Mouse (Mus musculus) forebrain, postnatal 0 days (tissue): ENCODE measurements around the gene Chst5. TPM values are rescaled to one million over a fixed set of nuclear protein-coding genes. Genes with fewer than 3 reads are reported as not detected.

ENCODE experiments used
- ATAC-seq: fragments of 200-750 bp; cut with Nextera tagmentation; 2 replicates; pipeline ENCODE4 v1.8.0; 2017; ENCODE audit warnings: mild to moderate bottlenecking, moderate library complexity
- DNase-seq: peaks from one replicate; pipeline ENCODE4 v3.0.0-alpha.2; 2015
- H3K27ac ChIP-seq: fragments of 300-500 bp; sonication (generic); 2 replicates; pipeline ENCODE4 v1.5.1; 2014; ENCODE audit warnings: low read depth, mild to moderate bottlenecking, antibody characterized with exemption, low read length, moderate library complexity, mixed read lengths
- H3K27me3 ChIP-seq: fragments of 300-500 bp; sonication (generic); 2 replicates; pipeline ENCODE4 v1.6.1; 2014; ENCODE audit warnings: mild to moderate bottlenecking, low read length, mixed read lengths; ENCODE audit not compliant: insufficient read depth
- H3K36me3 ChIP-seq: fragments of 300-500 bp; sonication (generic); 2 replicates; pipeline ENCODE4 v1.6.1; 2014; ENCODE audit warnings: mild to moderate bottlenecking, moderate library complexity; ENCODE audit not compliant: insufficient read depth
- H3K4me1 ChIP-seq: fragments of 300-500 bp; sonication (generic); 2 replicates; pipeline ENCODE4 v1.6.1; 2014; ENCODE audit warnings: antibody characterized with exemption; ENCODE audit not compliant: insufficient read depth
- H3K4me2 ChIP-seq: fragments of 300-500 bp; sonication (generic); 2 replicates; pipeline ENCODE4 v1.6.1; 2014; ENCODE audit warnings: low read depth, mild to moderate bottlenecking, moderate library complexity
- H3K4me3 ChIP-seq: fragments of 300-500 bp; sonication (generic); 2 replicates; pipeline ENCODE4 v1.5.1; 2014; ENCODE audit warnings: low read depth, low read length, mixed read lengths
- H3K9ac ChIP-seq: fragments of 300-500 bp; sonication (generic); 2 replicates; pipeline ENCODE4 v1.6.1; 2014; ENCODE audit warnings: mild to moderate bottlenecking
- H3K9me3 ChIP-seq: fragments of 300-500 bp; sonication (generic); 2 replicates; pipeline ENCODE4 v1.6.1; 2016; ENCODE audit warnings: low read length
- CTCF ChIP-seq: sonication (generic); IDR thresholded peaks from 2 replicates; pipeline ENCODE4 v1.5.1; 2016; ENCODE audit warnings: antibody characterized with exemption, control low read depth, low read depth
- WGBS: fragments of 180-500 bp; shearing (Covaris S2); extraction: QIAGEN DNeasy Blood & Tissue Kit; methylation state at CpG from one replicate; pipeline ENCODE4 v1.1.7; 2014; 5-methylcytosine and 5-hydroxymethylcytosine counted together
- polyA plus RNA-seq: library from polyadenylated mRNA; unstranded; fragments of >200 nt; fragmentation: Nextera tagmentation; extraction: Ambion mirVana; gene quantifications from 2 replicates; pipeline ENCODE4 v1.2.1, GENCODE M21; 2015
- total RNA-seq: library from RNA; depleted of rRNA; stranded (reverse); fragments of >200 nt; gene quantifications from 2 replicates; pipeline ENCODE4 v1.2.3, GENCODE M21; 2014

Chst5 gene
- total and polyA plus RNA-seq, 2 experiments from 2014 or later: 2.6 to 3.7 TPM

DNA sequence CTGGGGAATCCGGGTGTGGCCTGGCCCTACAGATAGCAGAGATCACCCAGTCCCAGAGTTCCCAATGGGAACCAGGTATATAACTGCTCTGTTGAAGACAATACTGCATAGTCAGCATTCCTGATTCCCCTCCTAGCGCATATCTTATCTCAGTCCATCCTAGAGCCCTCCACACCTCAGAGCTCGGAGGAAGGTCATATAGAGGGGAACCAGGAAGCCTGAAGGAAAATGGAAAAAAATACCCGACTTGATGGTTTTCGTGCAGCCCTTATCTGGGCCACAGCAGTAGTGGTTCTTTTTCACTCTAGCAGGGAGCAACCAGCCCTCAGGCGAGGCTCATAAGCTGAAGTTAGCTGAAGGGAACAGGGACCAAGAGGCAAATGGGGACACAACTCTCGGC lies 14.7 kb upstream of the Chst5 start:
- H3K27ac ChIP-seq: no peak overlapping the region
- no peak overlapping the region for H3K4me2 ChIP-seq
- H3K9me3 ChIP-seq: no peaks in the 10 kb centered on the region
- DNase-seq (no peak), ATAC-seq (no peak)
- H3K4me1 ChIP-seq: no peaks in the 10 kb centered on the region
- 91% methylated on average over 7 of the region's 7 CpGs for WGBS
- H3K27me3 ChIP-seq: no peaks in the 10 kb centered on the region
- no peak overlapping the region for H3K4me3 ChIP-seq
- H3K36me3 ChIP-seq: no peaks in the 10 kb centered on the region
- no peak for TF ChIP-seq CTCF
- no peak overlapping the region for H3K9ac ChIP-seq

DNA sequence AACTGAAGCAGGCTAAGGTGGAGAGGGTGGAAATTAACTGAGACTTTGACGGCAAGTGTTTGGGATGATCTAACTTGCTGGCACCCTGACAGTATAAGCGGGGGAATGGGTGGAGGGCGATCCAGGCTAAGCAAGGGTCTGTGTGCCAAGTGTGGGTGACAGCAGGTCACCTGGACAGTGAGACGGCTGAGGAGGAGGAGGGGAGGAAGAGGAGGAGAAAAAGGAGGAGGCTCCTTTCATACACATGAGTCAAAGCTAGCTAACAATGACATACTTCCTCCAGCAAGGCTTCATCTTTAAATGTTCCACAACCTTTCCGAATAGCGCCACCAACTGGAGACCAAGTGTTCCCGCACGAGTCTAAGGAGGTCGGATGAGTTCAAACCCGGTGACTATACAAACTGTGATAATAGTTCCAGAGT lies 13.1 kb upstream of the Chst5 start:
- H3K27me3 ChIP-seq: no peaks in the 10 kb centered on the region
- no peaks in the 10 kb centered on the region for H3K9me3 ChIP-seq
- peak overlapping the region; percentile 21 for H3K4me2 ChIP-seq
- WGBS: 21% methylated on average over 10 of the region's 10 CpGs
- no peak overlapping the region for H3K27ac ChIP-seq
- no peak overlapping the region; the same call in 1 of the 2 replicates for H3K4me3 ChIP-seq
- H3K9ac ChIP-seq: no peak overlapping the region
- no peaks in the 10 kb centered on the region for H3K4me1 ChIP-seq
- H3K36me3 ChIP-seq: no peaks in the 10 kb centered on the region; the same call in 1 of the 2 replicates
- ATAC-seq (peak; percentile 40), DNase-seq (peak; percentile 58)
- peak; percentile 63 for TF ChIP-seq CTCF

DNA sequence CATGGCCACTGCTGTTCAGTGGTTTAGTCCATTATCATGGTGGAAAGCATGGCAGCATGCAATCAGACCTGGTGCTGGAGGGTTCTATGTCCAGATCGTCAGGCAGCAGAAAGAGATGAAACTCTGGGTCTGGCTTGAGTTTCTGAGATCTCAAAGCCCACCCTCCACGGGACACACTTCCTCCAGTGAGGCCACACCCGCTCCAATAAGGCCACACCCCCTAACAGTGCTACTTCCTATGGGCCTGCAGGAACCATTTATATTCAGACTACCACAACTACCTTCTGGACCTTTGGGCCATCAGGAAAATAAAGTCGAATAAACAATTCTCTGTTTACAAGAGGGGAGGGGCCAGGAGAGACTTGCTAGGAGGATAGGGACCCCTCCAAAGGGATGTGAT lies 10.7 kb upstream of the Chst5 start:
- ATAC-seq (no peak), DNase-seq (no peak)
- Histone ChIP-seq H3K4me1 (no peaks in the 10 kb centered on the region), H3K36me3 (peaks cover under 1% of the 10 kb centered on the region; the same call in 1 of the 2 replicates), H3K27me3 (no peaks in the 10 kb centered on the region), H3K4me2 (no peak overlapping the region), H3K9me3 (no peaks in the 10 kb centered on the region), H3K4me3 (no peak overlapping the region), H3K9ac (no peak overlapping the region), H3K27ac (no peak overlapping the region)
- TF ChIP-seq CTCF: no peak
- 86% methylated on average over 4 of the region's 4 CpGs for WGBS

DNA sequence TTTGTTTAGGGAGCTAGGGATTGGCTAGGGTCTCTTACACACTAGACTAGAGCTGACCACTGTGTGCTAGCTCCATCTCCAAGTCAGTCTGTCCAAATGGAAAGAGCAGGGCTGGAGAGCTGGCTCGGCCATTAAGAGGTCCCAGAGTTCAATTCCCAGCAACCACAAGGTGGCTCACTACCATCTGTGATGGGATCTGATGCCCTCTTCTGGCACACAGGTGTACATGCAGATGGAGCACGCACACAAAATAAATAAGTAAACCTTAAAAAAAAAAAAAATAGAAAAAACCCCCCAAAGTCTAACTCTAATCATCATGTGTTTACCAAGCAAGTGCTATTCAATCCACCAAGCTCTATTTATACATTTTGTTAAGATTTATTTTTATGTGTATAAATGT lies 9.4 kb upstream of the Chst5 start:
- Histone ChIP-seq H3K27ac (no peak overlapping the region), H3K27me3 (no peaks in the 10 kb centered on the region), H3K9me3 (no peaks in the 10 kb centered on the region), H3K36me3 (peaks cover 5% of the 10 kb centered on the region; the same call in 1 of the 2 replicates), H3K9ac (no peak overlapping the region), H3K4me2 (no peak overlapping the region), H3K4me1 (no peaks in the 10 kb centered on the region), H3K4me3 (no peak overlapping the region)
- DNase-seq: no peak
- no peak for ATAC-seq
- peak; percentile 33; the same call in 1 of the 2 replicates for TF ChIP-seq CTCF
- 84% methylated on average over 2 of the region's 2 CpGs for WGBS

DNA sequence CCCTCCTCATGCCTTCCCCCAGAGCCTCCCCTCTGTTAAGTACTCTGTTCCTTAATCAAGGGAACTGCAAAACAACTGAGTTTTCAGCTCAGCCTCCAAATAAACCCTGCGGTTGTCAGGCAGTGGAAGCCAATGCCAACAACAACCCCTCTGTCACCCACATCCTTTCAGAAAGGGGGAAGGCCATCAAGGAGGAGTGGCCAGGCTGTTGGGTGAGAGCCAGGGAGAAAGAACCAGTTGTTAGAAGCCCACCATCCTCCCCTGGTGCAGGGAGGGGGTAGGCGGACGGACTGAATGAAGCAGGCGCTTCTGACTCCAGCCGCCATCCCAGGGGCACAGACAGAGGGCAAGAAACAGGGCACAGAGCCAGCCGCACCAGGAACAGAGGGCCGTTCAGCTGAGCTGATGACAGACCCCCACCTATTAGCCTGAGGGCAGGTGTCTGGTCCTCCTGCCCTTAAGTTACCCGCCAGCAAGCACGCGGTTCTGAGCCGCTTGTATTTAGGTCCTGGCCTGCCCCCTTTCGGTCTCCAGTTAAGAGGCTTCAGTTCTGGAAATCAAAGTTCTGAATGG lies 2.7 kb upstream of the Chst5 start:
- 27% methylated on average over 12 of the region's 12 CpGs for WGBS
- peak; percentile 85 for ATAC-seq
- peak; percentile 50 for TF ChIP-seq CTCF

DNA sequence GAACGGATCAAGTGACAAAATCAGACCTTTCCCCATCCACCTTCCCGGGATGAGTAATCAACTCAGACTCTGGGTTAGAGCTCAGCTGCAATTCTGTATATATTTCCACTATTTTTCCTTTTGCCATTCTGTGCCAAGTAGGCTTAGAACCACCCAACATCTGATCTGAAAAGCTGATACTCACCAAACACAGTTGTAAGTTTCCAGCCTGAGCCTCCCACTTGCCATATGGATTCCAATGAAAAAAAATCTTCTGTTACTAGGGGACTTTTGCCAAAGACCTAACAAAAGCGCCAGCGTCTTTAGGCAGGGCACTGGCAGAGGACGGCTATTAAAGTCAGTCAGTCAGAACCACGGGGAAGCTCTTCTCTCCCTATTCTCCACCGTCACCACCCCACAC lies 1.3 kb upstream of the Chst5 start:
- ATAC-seq: no peak
- peak; percentile 49 for DNase-seq
- no peak overlapping the region for H3K4me3 ChIP-seq
- no peak overlapping the region for H3K9ac ChIP-seq
- WGBS: 25% methylated on average over 7 of the region's 7 CpGs
- no peak for TF ChIP-seq CTCF
- peaks cover 11% of the 10 kb centered on the region; the same call in 1 of the 2 replicates for H3K36me3 ChIP-seq
- peaks cover 26% of the 10 kb centered on the region; the same call in 1 of the 2 replicates for H3K4me1 ChIP-seq
- H3K9me3 ChIP-seq: no peaks in the 10 kb centered on the region
- H3K27ac ChIP-seq: no peak overlapping the region
- no peak overlapping the region for H3K4me2 ChIP-seq
- no peaks in the 10 kb centered on the region for H3K27me3 ChIP-seq

More for the DNA sequence above, 2.7 kb upstream of the Chst5 start:
- Histone ChIP-seq H3K36me3 (peaks cover 11% of the 10 kb centered on the region; the same call in 1 of the 2 replicates), H3K4me3 (no peak overlapping the region), H3K9me3 (no peaks in the 10 kb centered on the region), H3K9ac (no peak overlapping the region), H3K27ac (0 out of 2 replicates have a peak overlapping the region, but pooled peaks have one; percentile 21), H3K4me2 (peak overlapping the region; percentile 13; the same call in 1 of the 2 replicates), H3K27me3 (no peaks in the 10 kb centered on the region), H3K4me1 (peaks cover 26% of the 10 kb centered on the region; the same call in 1 of the 2 replicates)
- peak; percentile 71 for DNase-seq

DNA sequence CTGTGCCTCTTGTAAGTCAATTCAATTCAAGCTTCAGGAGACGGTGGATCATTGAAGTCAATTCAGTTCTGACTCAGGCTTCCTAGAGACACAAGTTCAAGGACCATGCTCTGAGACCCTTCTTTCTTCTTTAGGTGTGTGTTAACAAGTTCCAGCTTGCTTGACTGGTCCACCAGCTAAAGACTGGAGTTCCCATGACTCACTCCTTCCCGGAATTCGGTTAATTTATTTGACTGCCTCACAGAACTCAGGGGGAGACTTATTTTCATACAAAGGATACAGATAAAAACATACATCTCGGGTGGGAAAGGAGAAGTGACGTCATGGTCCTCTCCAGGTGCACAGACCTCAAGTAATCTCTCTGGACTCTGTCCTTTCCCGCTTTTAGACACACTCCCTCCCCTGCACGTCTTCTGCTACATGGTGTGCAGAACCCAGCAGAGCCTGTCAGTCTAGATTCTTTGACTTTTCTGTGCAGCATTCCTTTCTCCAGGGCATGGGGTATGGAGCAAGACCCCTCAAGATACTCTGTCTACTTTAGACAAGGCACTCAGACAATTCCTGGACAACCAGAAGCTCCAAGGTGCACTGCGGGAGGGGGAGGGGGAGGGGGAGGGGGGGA lies 4.6 kb downstream of the Chst5 start:
- no peak overlapping the region for H3K9ac ChIP-seq
- no peak overlapping the region for H3K4me2 ChIP-seq

More for the DNA sequence above, 4.6 kb downstream of the Chst5 start:
- no peak overlapping the region for H3K27ac ChIP-seq
- H3K4me1 ChIP-seq: peaks cover 12% of the 10 kb centered on the region; the same call in 1 of the 2 replicates
- no peaks in the 10 kb centered on the region for H3K36me3 ChIP-seq
- H3K4me3 ChIP-seq: no peak overlapping the region
- H3K9me3 ChIP-seq: no peaks in the 10 kb centered on the region
- no peaks in the 10 kb centered on the region for H3K27me3 ChIP-seq
- WGBS: 69% methylated on average over 8 of the region's 8 CpGs
- no peak for TF ChIP-seq CTCF
- DNase-seq: no peak
- no peak for ATAC-seq
